Mouse (Mus musculus): ENCODE data around the gene Lce1e. TPM values are rescaled to one million over a fixed set of nuclear protein-coding genes. Genes with fewer than 3 reads are reported as not detected.

Lce1e gene
- 326 and 341 TPM in 2 replicates for polyA plus RNA-seq (2015; fragmentation: Nextera tagmentation; extraction: Ambion mirVana)

GRCm38 (mm10) chr3:92708974-92709373 lies at the start of gene Lce1e:
Gene Lce1e (minus strand): TSS chr3:92709074.
- Histone ChIP-seq H3K4me2 (replicated peaks; ENCODE audit: low read depth) (no peak within 1 kb of the TSS), H3K9ac (ENCODE audit: low read length) (no peak within 1 kb of the TSS), H3K4me3 (ENCODE audit: low read depth, low read length) (no peak within 1 kb of the TSS), H3K9me3 (ENCODE audit: control insufficient read depth, low read length) (no peaks in the 10 kb centered on the region), H3K36me3 (ENCODE audit: control insufficient read depth, insufficient read depth, low read length) (no peaks in the 10 kb centered on the region), H3K27ac (replicated peaks) (no peak within 1 kb of the TSS), H3K27me3 (ENCODE audit: control insufficient read depth, insufficient read depth, low read length) (no peaks in the 10 kb centered on the region), H3K4me1 (replicated peaks; ENCODE audit: control insufficient read depth, insufficient read depth) (no peaks in the 10 kb centered on the region)
- DNase-seq (ENCODE audit: low spot score) = no peak
- TF ChIP-seq EP300 (optimal IDR thresholded peaks at IDR 0.05) = no peak
- TF ChIP-seq CTCF (IDR thresholded peaks at IDR 0.05; ENCODE audit: low read depth) = no peak
- ATAC-seq (ENCODE audit: low FRiP score, low TSS enrichment) = no peak
- WGBS = 77% methylated on average over 2 of the region's 2 CpGs

- Histone ChIP-seq H3K9me3 (ENCODE audit: control insufficient read depth, low read length) (no peaks in the 10 kb centered on the region), H3K27ac (replicated peaks) (no peak overlapping the region), H3K9ac (ENCODE audit: low read length) (no peak overlapping the region), H3K4me2 (replicated peaks; ENCODE audit: low read depth) (no peak overlapping the region), H3K36me3 (ENCODE audit: control insufficient read depth, insufficient read depth, low read length) (no peaks in the 10 kb centered on the region), H3K27me3 (ENCODE audit: control insufficient read depth, insufficient read depth, low read length) (no peaks in the 10 kb centered on the region), H3K4me1 (replicated peaks; ENCODE audit: control insufficient read depth, insufficient read depth) (no peaks in the 10 kb centered on the region), H3K4me3 (ENCODE audit: low read depth, low read length) (no peak overlapping the region)
- TF ChIP-seq EP300 (optimal IDR thresholded peaks at IDR 0.05) = no peak
- TF ChIP-seq CTCF (IDR thresholded peaks at IDR 0.05; ENCODE audit: low read depth) = peak; percentile 49
- no peak for ATAC-seq (ENCODE audit: low FRiP score, low TSS enrichment)
- 37% methylated on average over 3 of the region's 3 CpGs for WGBS
- DNase-seq (ENCODE audit: low spot score) = no peak
Observed at GRCm38 (mm10) chr3:92753197-92753596, 44.3 kb upstream of the Lce1e start.

- ATAC-seq (ENCODE audit: low FRiP score, low TSS enrichment) (no peak), DNase-seq (ENCODE audit: low spot score) (no peak)
- Histone ChIP-seq H3K4me2 (replicated peaks; ENCODE audit: low read depth) (no peak within 1 kb of the TSS), H3K27ac (replicated peaks) (no peak within 1 kb of the TSS), H3K27me3 (ENCODE audit: control insufficient read depth, insufficient read depth, low read length) (no peaks in the 10 kb centered on the region), H3K9me3 (ENCODE audit: control insufficient read depth, low read length) (no peaks in the 10 kb centered on the region), H3K36me3 (ENCODE audit: control insufficient read depth, insufficient read depth, low read length) (no peaks in the 10 kb centered on the region), H3K9ac (ENCODE audit: low read length) (no peak within 1 kb of the TSS), H3K4me3 (ENCODE audit: low read depth, low read length) (no peak within 1 kb of the TSS), H3K4me1 (replicated peaks; ENCODE audit: control insufficient read depth, insufficient read depth) (no peaks in the 10 kb centered on the region)
- WGBS = 89% methylated on average over 1 of the region's 1 CpGs
- TF ChIP-seq EP300 (optimal IDR thresholded peaks at IDR 0.05) (no peak), CTCF (IDR thresholded peaks at IDR 0.05; ENCODE audit: low read depth) (no peak)
Observed at GRCm38 (mm10) chr3:92752238-92752637, 43.4 kb upstream of the Lce1e start, which contains the start of gene Lce1g. Gene Lce1g (minus strand): TSS chr3:92752338.

- no peaks in the 10 kb centered on the region for H3K4me1 ChIP-seq (replicated peaks; ENCODE audit: control insufficient read depth, insufficient read depth)
- no peaks in the 10 kb centered on the region for H3K9me3 ChIP-seq (ENCODE audit: control insufficient read depth, low read length)
- ATAC-seq (ENCODE audit: low FRiP score, low TSS enrichment) = no peak
- H3K36me3 ChIP-seq (ENCODE audit: control insufficient read depth, insufficient read depth, low read length) = no peaks in the 10 kb centered on the region
- no peak within 1 kb of the TSS for H3K9ac ChIP-seq (ENCODE audit: low read length)
- 71% methylated on average over 1 of the region's 1 CpGs for WGBS
- H3K27ac ChIP-seq (replicated peaks) = no peak within 1 kb of the TSS
- DNase-seq (ENCODE audit: low spot score) = no peak
- H3K27me3 ChIP-seq (ENCODE audit: control insufficient read depth, insufficient read depth, low read length) = no peaks in the 10 kb centered on the region
- H3K4me3 ChIP-seq (ENCODE audit: low read depth, low read length) = no peak within 1 kb of the TSS
- H3K4me2 ChIP-seq (replicated peaks; ENCODE audit: low read depth) = no peak within 1 kb of the TSS
- TF ChIP-seq CTCF (IDR thresholded peaks at IDR 0.05; ENCODE audit: low read depth) = no peak
- no peak for TF ChIP-seq EP300 (optimal IDR thresholded peaks at IDR 0.05)
Observed at GRCm38 (mm10) chr3:92738996-92739395, 30.1 kb upstream of the Lce1e start, which contains the start of gene Gm38119. Gene Gm38119 (minus strand): TSS chr3:92739096.

GRCm38 (mm10) chr3:92722631-92723030 lies 13.8 kb upstream of the Lce1e start:
- TF ChIP-seq EP300 (optimal IDR thresholded peaks at IDR 0.05) (no peak), CTCF (IDR thresholded peaks at IDR 0.05; ENCODE audit: low read depth) (no peak)
- Histone ChIP-seq H3K27ac (replicated peaks) (no peak overlapping the region), H3K9ac (ENCODE audit: low read length) (no peak overlapping the region), H3K9me3 (ENCODE audit: control insufficient read depth, low read length) (no peaks in the 10 kb centered on the region), H3K4me2 (replicated peaks; ENCODE audit: low read depth) (no peak overlapping the region), H3K27me3 (ENCODE audit: control insufficient read depth, insufficient read depth, low read length) (no peaks in the 10 kb centered on the region), H3K36me3 (ENCODE audit: control insufficient read depth, insufficient read depth, low read length) (no peaks in the 10 kb centered on the region), H3K4me1 (replicated peaks; ENCODE audit: control insufficient read depth, insufficient read depth) (no peaks in the 10 kb centered on the region), H3K4me3 (ENCODE audit: low read depth, low read length) (no peak overlapping the region)
- 66% methylated on average over 5 of the region's 5 CpGs for WGBS
- ATAC-seq (ENCODE audit: low FRiP score, low TSS enrichment) = no peak
- no peak for DNase-seq (ENCODE audit: low spot score)

- H3K27ac ChIP-seq (replicated peaks) = no peak within 1 kb of the TSS
- H3K9me3 ChIP-seq (ENCODE audit: control insufficient read depth, low read length) = no peaks in the 10 kb centered on the region
- H3K36me3 ChIP-seq (ENCODE audit: control insufficient read depth, insufficient read depth, low read length) = no peaks in the 10 kb centered on the region
- ATAC-seq (ENCODE audit: low FRiP score, low TSS enrichment) (no peak), DNase-seq (ENCODE audit: low spot score) (no peak)
- no peaks in the 10 kb centered on the region for H3K27me3 ChIP-seq (ENCODE audit: control insufficient read depth, insufficient read depth, low read length)
- H3K4me3 ChIP-seq (ENCODE audit: low read depth, low read length) = no peak within 1 kb of the TSS
- no peak within 1 kb of the TSS for H3K4me2 ChIP-seq (replicated peaks; ENCODE audit: low read depth)
- TF ChIP-seq CTCF (IDR thresholded peaks at IDR 0.05; ENCODE audit: low read depth) (no peak), EP300 (optimal IDR thresholded peaks at IDR 0.05) (no peak)
- H3K9ac ChIP-seq (ENCODE audit: low read length) = no peak within 1 kb of the TSS
- 69% methylated on average over 3 of the region's 3 CpGs for WGBS
- H3K4me1 ChIP-seq (replicated peaks; ENCODE audit: control insufficient read depth, insufficient read depth) = no peaks in the 10 kb centered on the region
Observed at GRCm38 (mm10) chr3:92720250-92720649, 11.4 kb upstream of the Lce1e start, which contains the start of gene Lce1f. Gene Lce1f (minus strand): TSS chr3:92720350.
